Mouse (Mus musculus) liver, adult 2 months (tissue): Measurements from ENCODE around the gene Tmem206.

Experiments
- CTCF ChIP-seq: fragments of 200-500 bp; IDR thresholded peaks from 2 replicates; pipeline ENCODE4 v1.5.1; 2011; ENCODE audit warnings: low read depth, low read length, control low read depth
- POLR2A ChIP-seq: fragments of 200-500 bp; IDR thresholded peaks from 2 replicates; pipeline ENCODE4 v1.6.1; 2011; ENCODE audit warnings: low read length, control low read depth; ENCODE audit not compliant: insufficient read depth; ENCODE audit errors: extremely low read depth

GRCm38 (mm10) chr1:191288762-191289161 lies 37.0 kb upstream of the Tmem206 start:
- no peak for TF ChIP-seq POLR2A
- TF ChIP-seq CTCF, result peak; percentile 85
